Mouse (Mus musculus) CH12.LX (cell line): ENCODE measurements around the gene Cacna2d2.
A peak's percentile ranks its signal among the peaks of the same experiment; 100 is the strongest.

Source experiments
- CTCF ChIP-seq, 2 experiments: IDR thresholded peaks in 1 of 2; conservative IDR thresholded peaks in 1 of 2; 2 replicates each; pipeline ENCODE4 v1.5.1; 2011 to 2012; ENCODE audit warnings: low read depth in 2 of 2, low read length in 2 of 2, improper control_type of control experiment in 1 of 2, inconsistent platforms in 1 of 2, mild to moderate bottlenecking in 1 of 2, moderate library complexity in 1 of 2
- JUND ChIP-seq: conservative IDR thresholded peaks from 2 replicates; pipeline ENCODE4 v1.6.1; 2011; ENCODE audit warnings: low read depth, low read length, improper control_type of control experiment
- MAX ChIP-seq: IDR thresholded peaks from 2 replicates; pipeline ENCODE4 v1.6.1; 2011; ENCODE audit warnings: low read length, improper control_type of control experiment
- POLR2A ChIP-seq: IDR thresholded peaks from 2 replicates; pipeline ENCODE4 v1.6.1; 2011; ENCODE audit warnings: low read depth, mild to moderate bottlenecking, improper control_type of control experiment, low read length
- POLR2AphosphoS2 ChIP-seq: IDR thresholded peaks from 2 replicates; pipeline ENCODE4 v1.6.1; 2011; ENCODE audit warnings: low read depth, low read length, improper control_type of control experiment
- SIN3A ChIP-seq: IDR thresholded peaks from 2 replicates; pipeline ENCODE4 v1.6.1; 2012; ENCODE audit warnings: low read length, improper control_type of control experiment, inconsistent platforms
- SMC3 ChIP-seq: IDR thresholded peaks from 2 replicates; pipeline ENCODE4 v1.6.1; 2011; ENCODE audit warnings: low read depth, low read length, improper control_type of control experiment
- TCF12 ChIP-seq: IDR thresholded peaks from 2 replicates; pipeline ENCODE4 v1.6.1; 2014; ENCODE audit warnings: low read depth, mild to moderate bottlenecking, inconsistent platforms, low read length, improper control_type of control experiment

GRCm38 (mm10) chr9:107478979-107479378, 79.6 kb downstream of the Cacna2d2 start:
- TF ChIP-seq TCF12 (no peak), JUND (no peak), MAX (no peak), CTCF (conservative IDR thresholded peaks at IDR 0.05 in 1 of 2, IDR thresholded peaks at IDR 0.05 in 1 of 2; ENCODE audit: low read depth in 2 of 2, low read length in 2 of 2) (peak; percentile 27 to 35; a peak in 3 of 4 replicates), POLR2A (no peak), SIN3A (no peak), POLR2AphosphoS2 (no peak), SMC3 (no peak)
